Mouse (Mus musculus): ENCODE measurements around the gene Defb29.

GRCm38 (mm10) chr2:152569038-152569437, 29.1 kb upstream of the Defb29 start, which contains the start of gene Gm17416:
- no peak for TF ChIP-seq CTCF (IDR thresholded peaks at IDR 0.05; ENCODE audit: borderline replicate concordance, control insufficient read depth, extremely low read depth, insufficient read depth, low read length, poor library complexity)
- no peak for TF ChIP-seq POLR2A (IDR thresholded peaks at IDR 0.05; ENCODE audit: control insufficient read depth, extremely low read depth, insufficient read depth, low read length, poor library complexity)
